Mouse (Mus musculus) right cerebral cortex, postnatal 36 days (tissue): ENCODE measurements around the gene Rara.
"Not testable (repeated sequence)": the region's sequence is repeated elsewhere in the genome, so short reads cannot be mapped to it uniquely, and the experiment has no call there.

Experiments used
- DNase-seq, 2 experiments: peaks; one replicate each; pipeline ENCODE4 v3.0.0; 2022; ENCODE audit warnings: low spot score in 2 of 2, mixed read lengths in 1 of 2

Gene Rara

DNA sequence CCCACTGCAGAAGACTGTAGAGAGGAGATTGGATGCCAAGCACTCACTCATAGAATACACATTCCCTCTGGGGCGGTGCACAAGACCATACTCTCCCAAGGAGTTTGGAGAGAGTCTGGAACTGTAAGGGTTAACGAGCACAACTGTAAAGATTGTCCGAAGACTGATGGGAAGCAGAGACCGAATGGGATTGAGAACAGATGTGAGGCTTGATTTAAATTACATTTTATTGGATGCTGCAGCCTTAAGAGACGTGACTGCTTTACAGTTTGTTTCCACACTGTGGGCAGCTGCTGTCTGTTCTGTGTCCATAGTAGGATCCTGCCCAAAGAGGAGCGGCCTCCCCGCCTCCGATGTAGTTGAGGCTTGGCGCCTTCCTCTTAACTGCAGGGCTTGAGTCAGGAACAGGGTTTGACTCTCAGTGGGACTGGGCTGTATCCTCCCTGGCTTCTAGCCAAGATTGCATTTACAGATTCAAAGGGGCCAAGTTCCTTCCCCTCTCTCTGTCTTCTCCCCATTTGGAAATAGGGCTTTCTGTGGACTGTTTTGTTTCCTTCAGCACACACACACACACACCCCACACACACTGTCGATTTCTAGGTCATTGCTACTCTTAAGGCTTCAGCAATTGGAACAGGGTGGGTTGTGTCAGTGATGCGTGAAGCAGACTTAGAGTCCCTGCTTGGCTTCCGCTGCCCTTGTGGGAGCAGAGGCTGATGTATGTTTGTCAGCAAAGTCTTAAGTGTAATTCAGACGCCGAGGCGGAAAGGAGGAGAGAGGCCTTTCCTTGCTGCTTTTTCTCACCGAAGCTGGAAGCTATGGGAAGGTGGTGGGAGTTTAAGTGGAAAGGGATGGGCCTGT lies 4.5 kb upstream of the Rara start:
- DNase-seq = not testable (repeated sequence)

- DNase-seq = no peak
These were observed 2.9 kb upstream of the Rara start for GRCm38 (mm10) chr11:98924633-98925175.

- no peak for DNase-seq
These were observed 2.3 kb upstream of the Rara start for GRCm38 (mm10) chr11:98925265-98925721.

- no peak for DNase-seq
These were observed 1.7 kb upstream of the Rara start for GRCm38 (mm10) chr11:98925868-98926311.

DNA sequence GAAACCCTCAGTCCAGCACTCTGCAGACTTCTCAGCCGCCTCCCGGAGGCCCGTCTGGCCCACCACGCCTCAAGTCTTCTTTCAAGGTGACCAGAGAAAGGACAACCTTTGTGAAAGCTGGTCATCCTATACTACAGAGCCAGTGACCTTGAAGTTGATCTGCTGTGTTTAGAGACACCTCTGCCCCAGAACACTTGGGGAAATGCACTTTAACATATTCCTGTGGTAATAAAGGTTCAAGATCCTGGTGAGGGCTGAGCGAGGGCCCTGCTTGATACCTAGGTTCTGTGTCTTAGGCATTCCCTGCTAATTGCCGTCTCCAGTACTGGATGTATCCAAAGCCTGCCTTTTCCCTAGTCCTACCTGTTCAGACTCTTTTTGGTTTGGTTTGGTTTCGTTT lies 1.1 kb upstream of the Rara start:
- DNase-seq = no peak

- DNase-seq = no peak
These were observed 722 bp downstream of the Rara start for GRCm38 (mm10) chr11:98928186-98928893.

DNA sequence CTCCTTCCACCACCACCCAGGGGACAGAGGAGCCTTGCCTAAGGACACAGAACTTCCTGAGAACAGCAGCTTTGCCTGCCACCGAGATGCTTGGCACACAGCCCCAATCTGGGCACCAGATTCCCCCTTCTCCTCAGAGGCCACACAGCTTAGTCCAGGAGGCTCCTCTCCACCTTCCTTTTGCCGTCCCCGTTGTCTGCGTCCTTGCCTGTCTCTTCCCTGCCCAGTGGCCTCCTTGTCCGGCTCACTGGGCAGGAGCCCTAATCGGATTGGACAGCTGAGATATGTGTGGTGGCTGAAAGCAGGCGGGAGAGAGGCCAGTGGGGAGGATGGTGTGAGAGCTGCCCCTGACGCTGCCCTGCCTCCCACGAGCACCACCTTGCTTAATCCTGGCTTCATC lies 1.9 kb downstream of the Rara start:
- DNase-seq = no peak

- DNase-seq = no peak
These were observed 2.5 kb downstream of the Rara start for GRCm38 (mm10) chr11:98930127-98930601.

- no peak for DNase-seq
These were observed 3.3 kb downstream of the Rara start for GRCm38 (mm10) chr11:98930773-98931512.

- no peak for DNase-seq
These were observed 4.1 kb downstream of the Rara start for GRCm38 (mm10) chr11:98931513-98932292.

GRCm38 (mm10) chr11:98932293-98933091 lies 4.9 kb downstream of the Rara start:
- DNase-seq = no peak

GRCm38 (mm10) chr11:98933151-98933550 lies 5.5 kb downstream of the Rara start:
- DNase-seq = no peak

DNA sequence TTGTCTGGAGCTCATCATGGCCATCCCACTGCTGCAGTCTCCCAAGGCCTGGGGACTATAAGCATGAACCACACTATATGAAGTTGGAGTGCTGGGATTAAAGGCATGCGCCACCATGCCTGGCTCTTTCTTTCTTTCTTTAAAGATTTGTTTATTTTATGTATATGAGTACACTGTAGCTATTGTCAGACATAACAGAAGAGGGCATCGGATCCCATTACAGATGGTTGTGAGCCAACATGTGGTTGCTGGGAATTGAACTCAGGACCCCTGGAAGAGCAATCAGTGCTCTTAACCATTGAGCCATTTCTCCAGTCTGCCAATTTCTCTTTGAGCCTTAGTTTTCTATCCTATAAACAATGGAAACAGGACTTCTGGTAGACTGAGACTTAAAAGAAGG lies 6.2 kb downstream of the Rara start:
- DNase-seq = not testable (repeated sequence)

- DNase-seq = no peak
These were observed 6.7 kb downstream of the Rara start for GRCm38 (mm10) chr11:98934367-98934766.

GRCm38 (mm10) chr11:98935123-98935522 lies 7.5 kb downstream of the Rara start:
- no peak for DNase-seq

GRCm38 (mm10) chr11:98936170-98936569 lies 8.6 kb downstream of the Rara start:
- no peak for DNase-seq

DNA sequence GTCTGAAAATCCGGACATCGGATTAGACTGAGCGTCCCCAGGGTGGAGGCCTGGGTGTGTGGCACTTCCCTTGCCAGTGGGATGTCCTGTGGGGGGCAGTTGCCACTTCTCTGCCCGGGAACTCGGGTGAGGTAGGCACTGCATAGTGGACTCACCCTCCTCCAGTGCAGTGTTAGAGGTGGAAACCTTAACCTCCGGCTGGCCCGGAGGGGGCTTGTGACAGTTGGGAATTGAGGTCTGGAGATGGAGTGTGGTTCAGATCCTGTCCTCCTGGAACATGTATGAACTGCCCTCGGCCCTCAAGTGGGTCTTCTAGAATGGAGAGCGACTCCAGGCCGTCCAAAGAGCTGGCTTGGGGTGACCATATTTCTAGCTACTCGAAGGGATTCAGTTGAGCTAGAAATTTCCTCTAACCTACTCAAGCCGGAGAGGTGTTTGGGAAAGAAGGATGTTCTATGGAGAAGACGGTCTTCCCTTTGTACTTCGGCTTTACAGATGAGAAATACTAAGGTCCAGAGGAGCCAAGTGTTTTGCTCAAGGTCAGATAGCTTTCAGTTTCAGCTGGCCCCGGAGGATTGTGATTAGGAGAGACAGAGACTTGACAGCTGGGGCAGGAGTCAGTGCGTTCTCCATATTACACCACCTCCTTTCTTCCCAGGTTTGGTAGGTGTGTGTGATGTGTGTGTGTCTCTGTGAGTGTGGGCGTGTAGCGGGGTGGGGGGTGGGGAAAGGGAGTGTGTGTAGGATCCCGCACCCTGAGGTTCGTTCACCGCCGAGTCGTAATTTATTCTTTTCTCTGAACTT lies 9.2 kb downstream of the Rara start:
- DNase-seq = no peak

DNA sequence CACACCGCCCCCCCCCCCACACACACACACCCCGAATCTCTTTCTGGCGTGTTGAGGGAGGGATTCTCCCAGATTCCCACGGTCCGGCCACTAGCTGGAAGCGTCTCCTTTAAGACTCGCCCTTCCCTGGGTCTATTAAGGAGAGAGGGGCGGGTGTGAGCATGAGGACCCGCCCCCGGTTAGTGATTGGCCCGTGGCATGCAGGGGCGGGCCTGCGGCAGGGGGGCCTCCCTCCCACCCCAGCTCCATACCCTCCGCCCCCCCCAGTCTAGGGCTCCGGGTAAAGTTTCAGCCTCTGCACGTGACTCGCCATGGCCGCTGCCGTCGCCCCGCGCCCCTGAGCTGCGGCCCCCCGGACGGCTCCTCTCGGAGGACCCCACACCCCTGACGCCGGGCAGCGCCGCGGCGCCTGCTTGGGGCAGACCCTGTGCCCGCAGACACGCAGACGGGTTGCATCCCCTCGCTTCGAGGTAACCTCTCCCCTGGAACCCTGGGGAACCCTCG lies 9.8 kb downstream of the Rara start:
- DNase-seq = no peak
